Mouse (Mus musculus): ENCODE results near the gene Lcn9. TPM values are rescaled to one million over a fixed set of nuclear protein-coding genes. Genes with fewer than 3 reads are reported as not detected.
"Not testable (repeated sequence)": the region's sequence is repeated elsewhere in the genome, so short reads cannot be mapped to it uniquely, and the experiment has no call there.

The Lcn9 gene
- polyA plus RNA-seq, 1 experiment from 2014 or later = not detected

DNA sequence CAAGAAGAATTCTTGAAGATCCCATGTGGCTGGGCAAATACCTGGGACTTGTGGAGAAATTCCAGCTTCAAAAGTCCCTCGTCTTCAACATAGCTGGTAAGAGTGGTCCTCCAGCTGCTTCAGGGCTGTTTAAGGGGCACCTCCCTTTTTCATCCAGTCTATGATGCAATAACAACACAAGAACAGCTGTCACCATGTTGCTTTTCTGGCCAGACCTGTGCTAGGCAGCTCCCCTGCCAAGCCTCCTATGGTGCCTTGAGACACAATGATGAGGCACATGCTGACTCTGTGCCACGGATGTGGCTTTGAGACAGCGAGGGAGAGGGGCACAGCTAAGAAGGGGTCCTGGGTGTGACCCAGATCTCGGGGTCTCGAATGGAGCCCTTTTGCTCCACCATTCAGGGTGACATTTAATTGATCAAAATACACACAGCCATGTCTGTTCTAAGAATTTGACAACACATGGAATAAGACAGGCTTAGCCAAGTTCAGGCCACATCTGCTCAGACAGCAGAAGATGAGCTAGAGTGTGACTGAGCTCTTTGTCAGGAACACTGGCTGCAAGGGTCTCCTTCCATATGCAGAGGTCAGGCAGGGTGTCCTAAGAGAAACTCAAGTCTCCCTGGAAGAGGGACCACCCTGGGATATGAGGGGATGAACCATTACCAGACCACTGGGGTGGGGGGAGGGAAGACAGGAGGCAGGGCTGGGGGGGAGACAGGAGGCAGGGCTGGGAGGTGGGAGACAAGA is 37.2 kb upstream of the Lcn9 start:
- H3K9ac ChIP-seq (replicated peaks; ENCODE audit: low read length) = no peak overlapping the region
- no peak overlapping the region for H3K27ac ChIP-seq (replicated peaks; ENCODE audit: low read depth, low read length)
- no peaks in the 10 kb centered on the region for H3K36me3 ChIP-seq (replicated peaks; ENCODE audit: control insufficient read depth, insufficient read depth, low read depth, low read length)
- no peak overlapping the region for H3K4me3 ChIP-seq (ENCODE audit: low read depth, low read length)
- DNase-seq (ENCODE audit: low spot score) (no peak), ATAC-seq (replicated peaks; ENCODE audit: insufficient number of reproducible peaks, low FRiP score, low TSS enrichment, low read depth) (no peak)
- no peaks in the 10 kb centered on the region for H3K9me3 ChIP-seq (replicated peaks; ENCODE audit: control insufficient read depth, low read length)
- no peaks in the 10 kb centered on the region for H3K4me1 ChIP-seq (ENCODE audit: control insufficient read depth, insufficient read depth, low read length)
- no peaks in the 10 kb centered on the region for H3K27me3 ChIP-seq (ENCODE audit: control insufficient read depth, insufficient read depth, low read length)
- 68% methylated on average over 5 of the region's 5 CpGs for WGBS
- H3K4me2 ChIP-seq (ENCODE audit: low read depth, low read length) = no peak overlapping the region

DNA sequence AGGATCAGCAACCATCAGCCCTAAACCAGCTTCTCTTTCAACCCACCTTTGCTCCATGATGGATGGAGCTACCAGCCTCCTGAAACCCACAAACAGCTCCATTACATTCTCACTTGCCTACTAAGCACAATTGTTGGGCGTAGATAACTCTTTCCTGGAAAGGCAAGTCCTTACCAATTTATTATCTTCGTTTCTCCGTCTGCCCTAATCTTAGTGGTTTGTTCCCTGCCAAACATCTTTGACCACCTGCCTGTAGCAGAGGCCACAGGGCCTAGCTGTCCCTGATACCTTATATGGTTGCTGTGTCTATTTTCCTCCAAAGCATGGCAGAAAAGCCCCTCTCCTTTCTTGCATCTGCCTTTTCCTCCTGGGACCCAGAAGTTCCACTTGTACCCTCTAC is 33.9 kb upstream of the Lcn9 start:
- Histone ChIP-seq H3K4me2 (ENCODE audit: low read depth, low read length) (no peak overlapping the region), H3K4me1 (ENCODE audit: control insufficient read depth, insufficient read depth, low read length) (no peaks in the 10 kb centered on the region), H3K27ac (replicated peaks; ENCODE audit: low read depth, low read length) (no peak overlapping the region), H3K36me3 (replicated peaks; ENCODE audit: control insufficient read depth, insufficient read depth, low read depth, low read length) (no peaks in the 10 kb centered on the region), H3K9me3 (replicated peaks; ENCODE audit: control insufficient read depth, low read length) (no peaks in the 10 kb centered on the region), H3K9ac (replicated peaks; ENCODE audit: low read length) (no peak overlapping the region), H3K27me3 (ENCODE audit: control insufficient read depth, insufficient read depth, low read length) (no peaks in the 10 kb centered on the region), H3K4me3 (ENCODE audit: low read depth, low read length) (no peak overlapping the region)
- 91% methylated on average over 3 of the region's 3 CpGs for WGBS
- no peak for DNase-seq (ENCODE audit: low spot score)
- no peak for ATAC-seq (replicated peaks; ENCODE audit: insufficient number of reproducible peaks, low FRiP score, low TSS enrichment, low read depth)

DNA sequence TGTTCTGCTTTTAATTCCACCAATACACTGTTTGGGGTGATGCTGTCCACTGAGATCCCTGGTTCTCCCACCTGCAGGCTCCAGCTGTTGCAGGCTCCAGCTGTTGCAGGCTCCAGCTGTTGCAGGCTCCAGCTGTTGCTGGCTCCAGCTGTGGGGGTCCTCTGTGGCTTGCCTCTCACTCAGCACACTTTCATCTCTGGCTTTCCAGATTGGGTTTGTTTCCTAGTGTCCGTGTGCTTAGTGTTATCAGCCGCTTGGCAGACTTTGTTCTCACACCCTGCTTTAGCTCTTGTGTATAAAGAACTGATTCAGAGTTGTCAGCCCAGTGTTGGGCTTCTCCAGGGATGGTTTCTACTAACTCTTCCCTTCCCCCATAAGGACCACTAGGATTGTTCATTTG is 25.3 kb upstream of the Lcn9 start:
- no peak overlapping the region for H3K27ac ChIP-seq (replicated peaks; ENCODE audit: low read depth, low read length)
- no peaks in the 10 kb centered on the region for H3K4me1 ChIP-seq (ENCODE audit: control insufficient read depth, insufficient read depth, low read length)
- ATAC-seq (replicated peaks; ENCODE audit: insufficient number of reproducible peaks, low FRiP score, low TSS enrichment, low read depth) = no peak
- no peaks in the 10 kb centered on the region for H3K9me3 ChIP-seq (replicated peaks; ENCODE audit: control insufficient read depth, low read length)
- DNase-seq (ENCODE audit: low spot score) = no peak
- H3K9ac ChIP-seq (replicated peaks; ENCODE audit: low read length) = no peak overlapping the region
- no peaks in the 10 kb centered on the region for H3K36me3 ChIP-seq (replicated peaks; ENCODE audit: control insufficient read depth, insufficient read depth, low read depth, low read length)
- no peaks in the 10 kb centered on the region for H3K27me3 ChIP-seq (ENCODE audit: control insufficient read depth, insufficient read depth, low read length)
- H3K4me3 ChIP-seq (ENCODE audit: low read depth, low read length) = no peak overlapping the region
- no peak overlapping the region for H3K4me2 ChIP-seq (ENCODE audit: low read depth, low read length)
- 59% methylated on average over 2 of the region's 2 CpGs for WGBS

DNA sequence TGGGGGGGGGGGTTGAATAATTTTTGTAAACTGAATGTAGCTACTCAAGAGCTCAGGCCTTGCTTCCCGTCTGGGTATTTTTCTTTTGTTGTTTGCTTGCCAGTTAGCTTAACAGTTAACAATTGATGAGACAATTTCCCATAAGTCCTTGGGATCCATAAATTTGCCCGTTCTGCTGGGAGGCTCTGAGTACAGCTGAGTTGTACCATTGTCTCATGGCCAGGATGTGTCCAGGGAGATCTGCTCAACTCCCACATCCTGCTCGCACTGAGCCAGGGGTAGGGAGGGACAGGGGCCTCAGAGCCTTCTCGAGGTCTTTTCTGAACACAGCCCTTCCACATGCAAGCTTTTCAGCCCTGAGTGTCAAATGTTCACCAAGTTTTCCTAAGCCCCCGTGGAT is 24.9 kb upstream of the Lcn9 start:
- no peaks in the 10 kb centered on the region for H3K9me3 ChIP-seq (replicated peaks; ENCODE audit: control insufficient read depth, low read length)
- no peak overlapping the region for H3K9ac ChIP-seq (replicated peaks; ENCODE audit: low read length)
- no peaks in the 10 kb centered on the region for H3K4me1 ChIP-seq (ENCODE audit: control insufficient read depth, insufficient read depth, low read length)
- H3K27me3 ChIP-seq (ENCODE audit: control insufficient read depth, insufficient read depth, low read length) = no peaks in the 10 kb centered on the region
- H3K4me3 ChIP-seq (ENCODE audit: low read depth, low read length) = no peak overlapping the region
- H3K27ac ChIP-seq (replicated peaks; ENCODE audit: low read depth, low read length) = no peak overlapping the region
- H3K36me3 ChIP-seq (replicated peaks; ENCODE audit: control insufficient read depth, insufficient read depth, low read depth, low read length) = no peaks in the 10 kb centered on the region
- no peak overlapping the region for H3K4me2 ChIP-seq (ENCODE audit: low read depth, low read length)
- WGBS = 60% methylated on average over 5 of the region's 5 CpGs
- DNase-seq (ENCODE audit: low spot score) = no peak
- no peak for ATAC-seq (replicated peaks; ENCODE audit: insufficient number of reproducible peaks, low FRiP score, low TSS enrichment, low read depth)

DNA sequence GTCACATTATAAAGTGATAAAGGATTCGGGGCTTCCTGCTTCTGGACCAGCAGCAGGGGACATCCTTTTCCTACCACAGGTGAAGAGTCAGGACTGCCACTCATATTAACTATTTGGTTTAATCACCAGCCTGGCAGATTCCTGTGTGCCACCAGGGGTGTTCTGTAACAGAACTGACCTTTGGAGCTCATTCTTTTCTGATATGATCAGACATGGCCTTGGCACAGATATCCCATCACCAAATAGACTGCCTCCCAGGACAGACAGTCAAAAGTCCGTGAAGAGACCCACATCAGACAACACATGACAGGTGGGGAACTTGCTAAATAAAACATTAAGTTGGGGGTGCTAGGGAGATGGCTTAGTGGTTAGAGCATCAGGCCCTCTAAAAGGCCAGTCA is 11.2 kb upstream of the Lcn9 start:
- H3K9me3 ChIP-seq (replicated peaks; ENCODE audit: control insufficient read depth, low read length) = no peaks in the 10 kb centered on the region
- H3K4me1 ChIP-seq (ENCODE audit: control insufficient read depth, insufficient read depth, low read length) = no peaks in the 10 kb centered on the region
- H3K4me2 ChIP-seq (ENCODE audit: low read depth, low read length) = no peak overlapping the region
- no peak overlapping the region for H3K9ac ChIP-seq (replicated peaks; ENCODE audit: low read length)
- H3K27me3 ChIP-seq (ENCODE audit: control insufficient read depth, insufficient read depth, low read length) = no peaks in the 10 kb centered on the region
- no peak overlapping the region for H3K27ac ChIP-seq (replicated peaks; ENCODE audit: low read depth, low read length)
- no peak overlapping the region for H3K4me3 ChIP-seq (ENCODE audit: low read depth, low read length)
- DNase-seq (ENCODE audit: low spot score) (no peak), ATAC-seq (replicated peaks; ENCODE audit: insufficient number of reproducible peaks, low FRiP score, low TSS enrichment, low read depth) (no peak)
- 82% methylated on average over 2 of the region's 2 CpGs for WGBS
- no peaks in the 10 kb centered on the region for H3K36me3 ChIP-seq (replicated peaks; ENCODE audit: control insufficient read depth, insufficient read depth, low read depth, low read length)

DNA sequence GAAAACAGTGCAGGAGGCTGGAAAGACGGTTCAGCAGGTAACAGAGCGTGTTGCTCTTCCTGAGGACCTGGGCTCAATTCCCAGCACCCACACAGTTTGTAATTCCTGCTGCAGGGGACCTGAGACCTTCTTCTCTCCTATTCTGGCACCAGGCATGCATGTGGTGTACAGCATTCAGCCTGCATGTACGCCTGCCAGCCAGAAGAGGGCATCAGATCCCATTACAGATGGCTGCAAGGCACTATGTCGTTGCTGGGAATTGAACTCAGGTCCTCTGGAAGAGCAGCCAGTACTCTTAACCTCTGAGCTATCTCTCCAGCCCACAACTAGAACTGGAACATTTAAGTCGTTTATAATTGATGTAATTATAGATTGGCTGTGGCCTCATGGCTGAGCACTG is 9.6 kb upstream of the Lcn9 start:
- Histone ChIP-seq H3K27me3 (ENCODE audit: control insufficient read depth, insufficient read depth, low read length) (no peaks in the 10 kb centered on the region), H3K36me3 (replicated peaks; ENCODE audit: control insufficient read depth, insufficient read depth, low read depth, low read length) (no peaks in the 10 kb centered on the region), H3K9ac (replicated peaks; ENCODE audit: low read length) (no peak overlapping the region), H3K4me3 (ENCODE audit: low read depth, low read length) (no peak overlapping the region), H3K4me1 (ENCODE audit: control insufficient read depth, insufficient read depth, low read length) (no peaks in the 10 kb centered on the region), H3K27ac (replicated peaks; ENCODE audit: low read depth, low read length) (no peak overlapping the region), H3K9me3 (replicated peaks; ENCODE audit: control insufficient read depth, low read length) (no peaks in the 10 kb centered on the region), H3K4me2 (ENCODE audit: low read depth, low read length) (no peak overlapping the region)
- no peak for ATAC-seq (replicated peaks; ENCODE audit: insufficient number of reproducible peaks, low FRiP score, low TSS enrichment, low read depth)
- WGBS = 80% methylated on average over 5 of the region's 5 CpGs
- DNase-seq (ENCODE audit: low spot score) = no peak

DNA sequence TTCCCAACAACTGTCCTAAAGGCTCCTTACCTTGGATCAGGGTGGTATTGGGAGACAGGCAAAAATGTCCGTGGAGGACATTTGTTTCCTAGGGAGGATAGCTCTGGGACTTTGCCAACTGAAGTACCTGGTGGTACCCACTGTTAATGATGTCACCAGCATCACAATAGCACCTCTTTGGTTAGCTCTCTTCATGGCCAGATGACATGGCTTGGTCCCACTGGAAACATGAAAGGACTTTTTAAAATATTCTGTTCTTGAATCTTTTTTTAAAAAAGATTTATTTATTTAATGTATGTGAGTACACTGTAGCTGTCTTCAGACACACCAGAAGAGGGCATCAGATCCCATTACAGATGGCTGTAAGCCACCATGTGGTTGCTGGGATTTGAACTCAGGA is 7.2 kb upstream of the Lcn9 start, which contains the start of gene Glt6d1:
TSS of gene Glt6d1 (minus strand) at position 101 of the 400 bp plus-strand sequence.
- H3K27ac ChIP-seq (replicated peaks; ENCODE audit: low read depth, low read length); H3K4me3 ChIP-seq (ENCODE audit: low read depth, low read length); ATAC-seq (replicated peaks; ENCODE audit: insufficient number of reproducible peaks, low FRiP score, low TSS enrichment, low read depth); H3K4me1 ChIP-seq (ENCODE audit: control insufficient read depth, insufficient read depth, low read length); H3K36me3 ChIP-seq (replicated peaks; ENCODE audit: control insufficient read depth, insufficient read depth, low read depth, low read length); H3K9ac ChIP-seq (replicated peaks; ENCODE audit: low read length); H3K4me2 ChIP-seq (ENCODE audit: low read depth, low read length); DNase-seq (ENCODE audit: low spot score); H3K9me3 ChIP-seq (replicated peaks; ENCODE audit: control insufficient read depth, low read length); H3K27me3 ChIP-seq (ENCODE audit: control insufficient read depth, insufficient read depth, low read length): not testable (repeated sequence)
- WGBS = 70% methylated on average over 1 of the region's 1 CpGs

DNA sequence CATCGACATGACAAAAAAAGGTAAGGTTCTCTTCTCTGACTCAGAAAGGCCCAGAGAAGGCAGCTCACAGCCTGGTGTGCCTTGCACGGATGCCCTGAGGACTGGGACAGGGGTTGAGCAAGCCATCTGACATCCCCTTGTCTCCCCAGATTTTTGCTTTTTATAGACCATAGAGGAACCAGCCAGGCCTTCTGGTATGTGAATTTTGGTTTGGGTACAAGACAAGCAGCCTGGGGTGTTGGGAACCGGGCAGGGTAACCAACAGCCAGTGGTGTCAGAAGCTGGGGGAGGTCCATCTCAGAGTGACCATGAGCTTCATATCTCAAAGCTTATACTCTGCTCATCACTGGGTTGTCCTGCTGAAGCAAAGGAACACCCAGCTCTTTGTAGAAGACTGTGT is 1.8 kb downstream of the Lcn9 start:
- DNase-seq (ENCODE audit: low spot score) = no peak
- H3K27me3 ChIP-seq (ENCODE audit: control insufficient read depth, insufficient read depth, low read length) = no peaks in the 10 kb centered on the region
- no peaks in the 10 kb centered on the region for H3K4me1 ChIP-seq (ENCODE audit: control insufficient read depth, insufficient read depth, low read length)
- H3K9ac ChIP-seq (replicated peaks; ENCODE audit: low read length) = no peak overlapping the region
- no peaks in the 10 kb centered on the region for H3K36me3 ChIP-seq (replicated peaks; ENCODE audit: control insufficient read depth, insufficient read depth, low read depth, low read length)
- no peaks in the 10 kb centered on the region for H3K9me3 ChIP-seq (replicated peaks; ENCODE audit: control insufficient read depth, low read length)
- ATAC-seq (replicated peaks; ENCODE audit: insufficient number of reproducible peaks, low FRiP score, low TSS enrichment, low read depth) = no peak
- 85% methylated on average over 3 of the region's 3 CpGs for WGBS
- H3K4me3 ChIP-seq (ENCODE audit: low read depth, low read length) = no peak overlapping the region
- no peak overlapping the region for H3K27ac ChIP-seq (replicated peaks; ENCODE audit: low read depth, low read length)
- no peak overlapping the region for H3K4me2 ChIP-seq (ENCODE audit: low read depth, low read length)
